Mouse (Mus musculus): ENCODE measurements at regions not wholly inside any gene's neighbourhood (a gene's known extent, or its start where the extent isn't known, plus 50 kb on each side); places are given as distances from the start of the nearest gene placed in this dataset.

DNA sequence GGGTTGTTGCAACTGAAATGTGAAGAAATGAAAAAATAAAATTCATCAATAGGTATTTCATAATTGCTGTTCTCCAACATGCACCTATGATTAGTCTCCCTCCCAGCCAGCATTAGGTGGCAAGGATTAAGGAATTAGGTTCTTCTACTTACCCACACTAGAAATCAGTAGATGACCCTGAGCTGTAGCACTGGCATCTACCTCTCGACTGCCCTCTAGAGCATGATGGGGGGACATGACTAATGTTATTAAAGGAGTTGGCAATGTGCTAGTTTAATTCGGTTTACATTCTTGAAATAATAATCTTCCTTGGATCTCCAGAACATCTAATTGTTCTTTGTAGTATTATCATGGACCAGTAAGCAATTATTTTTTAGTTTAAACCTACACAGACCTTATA is 370.9 kb downstream of the Dcdc2c start:
- in situ Hi-C loops (cut with MboI, MseI): no loop called here

DNA sequence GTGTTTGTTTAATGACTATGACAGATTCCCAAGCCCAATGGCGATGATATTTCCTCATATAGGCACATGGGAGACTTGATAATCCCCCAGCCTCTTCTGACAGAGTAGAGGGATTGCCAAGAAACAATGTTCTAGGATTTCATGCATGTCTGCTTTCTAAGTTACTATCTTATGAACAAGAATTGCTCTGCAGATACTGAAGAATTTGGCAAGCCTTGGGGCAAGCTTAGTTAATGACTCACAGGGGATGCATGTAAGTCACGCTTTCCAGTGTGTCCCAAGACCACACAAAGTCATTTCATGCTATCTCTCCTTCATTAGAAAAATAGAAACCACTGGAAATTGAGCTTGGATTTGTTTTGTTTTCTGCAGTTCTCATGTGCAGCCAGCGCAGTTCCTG is 376.2 kb downstream of the Dcdc2c start:
- in situ Hi-C loops (cut with MboI, MseI): no loop called here

DNA sequence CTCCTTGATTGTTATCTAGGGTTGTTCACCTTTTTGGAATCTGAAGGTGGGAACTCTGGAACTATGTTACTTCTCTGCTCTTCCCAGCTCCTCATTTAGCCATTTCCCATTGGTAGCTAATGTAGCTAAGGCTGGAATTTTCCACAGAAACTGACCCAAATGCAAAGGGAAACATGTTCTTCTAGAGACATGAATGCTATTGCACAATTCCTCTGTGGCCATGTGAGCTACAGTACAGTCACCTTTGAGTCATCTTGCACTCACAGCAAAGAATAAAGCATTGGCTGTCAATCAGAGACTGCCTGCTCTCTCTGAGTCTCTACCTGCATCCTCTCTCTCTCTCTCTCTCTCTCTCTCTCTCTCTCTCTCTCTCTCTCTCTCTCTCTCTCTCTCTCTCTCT is 378.1 kb downstream of the Dcdc2c start:
- in situ Hi-C loops (cut with MboI, MseI): no loop called here

DNA sequence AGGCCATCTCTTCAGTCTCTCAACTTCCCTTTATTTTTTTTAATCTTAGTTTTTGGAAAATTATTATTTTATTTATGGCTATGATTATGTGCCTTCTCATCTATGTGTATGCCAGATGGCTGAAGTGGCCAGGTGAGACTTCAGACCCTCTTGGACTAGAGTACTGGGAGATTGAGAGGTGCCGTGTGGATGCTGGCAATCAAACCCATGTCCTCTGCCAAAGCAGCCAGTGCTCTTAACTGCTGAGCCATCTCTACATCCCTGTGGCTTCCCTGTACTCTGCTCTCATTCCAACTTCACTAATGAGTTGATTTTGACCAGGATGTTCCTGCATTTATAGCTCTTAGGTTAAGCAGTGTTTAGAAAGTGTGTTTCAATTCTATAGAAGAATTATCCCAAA is 393.4 kb downstream of the Dcdc2c start:
- in situ Hi-C loops (cut with MboI, MseI): no loop called here

DNA sequence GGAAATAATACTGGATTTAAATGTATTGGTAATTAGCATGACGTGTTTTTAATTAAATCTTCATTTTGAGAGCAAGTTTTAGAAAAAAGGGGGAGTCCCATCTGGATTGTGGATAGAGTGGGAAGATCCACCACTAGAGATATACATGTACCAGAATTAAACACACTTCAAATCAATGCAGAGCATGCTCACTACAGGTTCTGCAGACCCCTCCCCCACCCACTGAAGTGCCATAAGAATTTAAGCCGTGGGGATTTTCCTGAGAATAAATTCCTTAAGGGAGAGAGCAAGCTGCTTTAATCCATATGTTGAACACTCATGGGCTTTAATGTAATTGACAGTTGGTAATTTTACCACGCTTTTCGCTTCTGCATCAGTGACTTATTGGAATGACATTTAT is 401.4 kb downstream of the Dcdc2c start:
- in situ Hi-C loops (cut with MboI, MseI): no loop called here

DNA sequence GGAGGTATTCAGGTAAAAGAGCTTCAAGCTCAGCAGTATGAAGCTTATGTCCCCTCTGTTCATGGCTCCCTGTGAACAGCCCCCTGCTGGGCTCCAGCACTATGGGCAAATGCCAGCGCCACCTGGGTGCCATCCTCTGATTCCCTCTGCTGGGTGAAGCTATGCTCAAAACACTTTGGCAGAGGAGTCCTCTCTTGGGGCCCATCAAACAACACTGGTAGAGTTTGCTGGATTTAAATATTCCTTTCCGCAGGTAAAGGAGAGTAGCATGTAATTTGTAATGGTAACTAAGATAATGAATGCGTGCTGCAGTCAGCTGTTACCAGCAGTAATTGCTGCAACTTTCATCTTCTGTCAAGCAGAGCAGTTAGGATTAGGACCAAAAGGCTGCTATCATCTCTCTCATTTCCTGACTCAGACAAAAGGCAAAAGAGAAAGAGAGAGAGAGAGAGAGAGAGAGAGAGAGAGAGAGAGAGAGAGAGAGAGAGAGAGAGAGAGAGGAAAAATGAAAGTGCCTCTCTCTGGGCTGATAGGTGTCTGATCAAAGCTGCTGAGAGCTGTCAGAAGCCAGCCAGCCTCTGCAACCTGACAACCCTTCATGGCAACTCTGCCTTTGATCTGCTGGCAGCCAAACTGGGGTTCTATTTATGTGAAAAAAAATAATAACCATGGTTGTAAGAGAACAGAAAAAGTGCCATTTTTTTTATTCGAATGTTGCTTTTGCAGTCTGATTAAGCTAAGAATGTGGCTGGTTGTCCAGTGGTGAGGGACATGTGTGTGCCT is 416.2 kb downstream of the Dcdc2c start:
- in situ Hi-C loops (cut with MboI, MseI): no loop called here

DNA sequence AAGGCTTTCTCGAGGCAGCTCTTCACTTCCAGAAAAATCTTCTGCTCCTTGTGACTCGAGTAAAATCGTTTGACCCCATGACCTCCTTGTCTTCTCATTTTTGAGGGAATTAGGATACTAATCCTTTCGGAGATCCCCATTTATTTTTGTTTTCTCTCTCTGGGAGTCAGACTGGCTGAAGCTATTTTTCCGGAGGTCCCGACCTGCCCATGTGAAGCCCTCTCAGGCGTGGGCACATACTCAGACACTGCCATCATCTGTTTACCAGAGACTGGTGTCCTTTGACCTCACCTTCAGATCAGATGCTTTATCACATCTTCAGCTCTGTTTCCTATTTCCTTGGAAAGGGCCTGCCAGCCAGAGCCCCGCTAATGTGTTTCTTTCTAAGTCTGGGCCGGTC is 429.4 kb downstream of the Dcdc2c start:
- in situ Hi-C loops (cut with MboI, MseI): no loop called here

DNA sequence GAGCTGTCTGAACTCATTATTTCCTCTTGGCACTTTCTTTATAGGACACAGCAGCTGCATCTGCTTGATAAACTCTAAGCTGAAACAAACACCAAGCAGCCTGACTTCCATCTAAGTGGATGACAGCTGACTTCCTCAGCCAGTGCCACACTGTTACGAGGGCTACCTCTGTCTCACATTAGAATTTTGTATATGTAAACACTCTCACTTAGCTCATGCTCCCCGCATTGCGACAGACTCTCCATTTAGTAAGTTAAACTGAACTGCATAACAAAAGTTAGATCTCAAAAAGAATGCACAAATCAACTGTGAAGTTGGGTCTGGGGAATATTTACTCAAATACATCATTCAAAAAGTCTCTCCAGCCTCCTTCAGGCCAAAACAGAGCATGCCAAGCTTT is 432.1 kb downstream of the Dcdc2c start:
- in situ Hi-C loops (cut with MboI, MseI): no loop called here

DNA sequence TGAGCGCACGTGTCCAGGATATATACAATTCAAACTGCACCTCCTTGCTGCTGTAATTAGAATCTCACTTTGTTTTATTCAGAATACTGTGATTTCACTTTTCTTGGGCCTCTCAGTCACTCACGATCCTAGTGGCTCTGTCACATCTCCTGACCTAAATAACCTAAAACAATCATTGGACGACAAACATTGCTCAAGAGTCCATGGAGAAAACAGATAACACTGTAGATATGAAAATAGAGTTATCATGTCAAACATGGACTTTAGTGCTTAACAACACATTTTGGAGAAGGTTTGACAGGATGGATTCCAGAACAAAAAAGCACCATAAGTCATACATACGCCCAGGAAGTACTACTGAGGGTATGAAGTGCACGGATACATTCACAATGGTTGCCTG is 461.5 kb downstream of the Dcdc2c start:
- in situ Hi-C loops (cut with MboI, MseI): no loop called here

DNA sequence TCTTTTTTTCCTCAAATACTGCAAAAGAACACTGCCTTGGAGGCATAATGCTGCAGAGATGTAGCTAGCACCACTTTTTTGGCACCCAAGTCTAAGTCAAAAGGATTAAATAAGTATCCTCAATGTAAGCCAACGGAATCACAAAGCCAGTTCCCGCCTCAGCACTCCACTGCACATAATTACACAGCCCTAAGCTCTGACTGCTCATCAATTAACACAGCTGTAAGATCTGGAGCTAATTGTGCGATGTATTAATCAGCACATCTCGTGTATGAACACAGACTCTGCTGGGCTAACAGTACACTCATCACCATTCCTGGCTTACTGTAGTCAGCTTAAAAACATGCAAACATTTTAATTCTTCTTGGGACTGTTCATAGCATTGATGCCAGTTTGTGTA is 466.7 kb downstream of the Dcdc2c start:
- in situ Hi-C loops (cut with MboI, MseI): no loop called here

DNA sequence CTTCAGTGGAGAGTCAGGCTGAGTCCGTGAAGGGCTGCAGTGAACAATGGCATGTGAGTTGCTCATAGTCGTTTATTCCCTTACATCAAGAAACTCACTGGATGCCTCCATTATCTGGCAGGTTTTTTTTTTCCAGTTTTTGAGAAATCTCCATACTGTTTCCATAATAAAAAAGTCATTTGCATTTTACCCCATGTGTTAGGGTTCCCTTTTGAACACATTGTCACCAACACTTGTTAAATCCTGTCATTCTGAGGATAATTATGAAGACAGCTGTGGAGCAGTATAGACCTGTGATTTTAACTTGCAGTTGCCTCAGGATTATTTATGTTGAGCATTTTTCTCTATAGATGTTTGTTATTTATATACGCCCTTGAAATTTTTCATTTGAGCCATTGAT is 475.6 kb downstream of the Dcdc2c start:
- in situ Hi-C loops (cut with MboI, MseI): no loop called here

DNA sequence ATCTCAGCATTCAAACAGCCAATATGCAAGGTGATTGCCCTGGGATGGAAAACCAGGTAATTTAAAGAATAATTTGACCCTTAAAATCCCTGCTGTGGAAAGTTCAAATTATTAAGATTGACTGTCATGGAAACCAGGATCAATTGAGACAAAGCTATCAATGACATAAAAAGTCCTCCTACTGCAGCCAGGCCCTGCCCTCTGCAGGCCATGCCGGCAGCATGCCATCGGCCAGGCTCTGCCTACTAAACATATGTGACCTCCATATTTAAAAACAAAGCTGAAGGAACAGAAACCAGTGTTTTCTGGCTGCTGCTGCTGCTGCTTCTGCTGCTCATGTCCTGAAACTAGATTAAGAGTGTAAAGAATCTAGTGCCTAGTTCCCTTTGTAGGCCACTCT is 483.6 kb downstream of the Dcdc2c start:
- in situ Hi-C loops (cut with MboI, MseI): no loop called here

DNA sequence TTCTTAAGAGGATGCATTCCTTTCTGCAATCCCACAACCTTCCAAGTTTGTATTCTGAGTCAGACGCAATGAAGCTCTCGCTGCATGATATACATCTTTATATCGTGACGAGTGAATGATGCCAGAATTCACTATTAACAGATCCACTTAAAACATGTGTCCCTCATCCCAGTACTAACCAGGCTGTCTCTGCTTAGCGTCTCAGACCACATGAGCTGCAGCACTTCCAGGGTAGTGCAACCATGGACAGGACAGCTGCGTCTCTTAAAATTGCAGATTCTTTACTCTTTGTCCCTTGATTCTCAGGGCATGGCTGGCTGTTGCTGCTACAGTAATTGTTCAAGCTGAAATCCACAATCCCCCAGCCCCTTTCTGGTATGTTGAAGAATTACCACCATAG is 491.9 kb downstream of the Dcdc2c start:
- in situ Hi-C loops (cut with MboI, MseI): no loop called here

DNA sequence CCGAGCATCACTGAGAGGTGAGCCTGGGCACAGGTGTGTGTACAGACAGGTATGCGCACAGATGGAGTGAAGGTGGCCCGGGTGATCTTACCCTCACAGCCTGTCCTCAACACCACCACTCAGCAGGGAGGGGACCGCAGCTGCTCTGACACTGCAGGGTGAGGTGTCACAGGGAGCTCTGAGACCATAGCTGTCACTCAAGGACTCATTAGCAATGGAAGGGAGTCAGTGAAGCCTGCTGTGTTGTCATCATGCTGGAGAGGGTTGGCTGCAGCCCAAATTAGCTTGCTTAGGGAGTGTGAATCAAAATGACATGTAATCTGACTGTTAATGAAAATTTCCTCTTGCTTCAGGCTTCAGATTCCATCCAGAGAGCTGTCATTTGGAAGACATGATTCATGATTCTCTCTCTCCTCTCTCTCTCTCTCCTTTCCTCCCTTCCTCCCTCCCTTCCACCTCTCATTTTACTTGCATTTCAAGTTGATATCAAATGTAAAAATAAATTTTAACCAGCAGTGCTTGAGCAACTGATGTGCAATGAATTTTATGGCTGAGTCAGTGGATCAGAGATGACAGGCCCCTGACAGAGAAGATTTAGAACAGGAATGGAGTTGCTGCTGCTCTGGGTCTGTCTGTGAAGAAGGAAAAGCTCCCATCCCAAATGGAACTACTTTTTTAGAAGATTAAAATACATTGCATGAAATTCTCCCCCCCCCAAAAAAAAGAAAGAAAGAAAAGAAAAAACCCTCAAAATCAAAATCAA is 496.5 kb downstream of the Dcdc2c start:
- in situ Hi-C loops (cut with MboI, MseI): no loop called here

DNA sequence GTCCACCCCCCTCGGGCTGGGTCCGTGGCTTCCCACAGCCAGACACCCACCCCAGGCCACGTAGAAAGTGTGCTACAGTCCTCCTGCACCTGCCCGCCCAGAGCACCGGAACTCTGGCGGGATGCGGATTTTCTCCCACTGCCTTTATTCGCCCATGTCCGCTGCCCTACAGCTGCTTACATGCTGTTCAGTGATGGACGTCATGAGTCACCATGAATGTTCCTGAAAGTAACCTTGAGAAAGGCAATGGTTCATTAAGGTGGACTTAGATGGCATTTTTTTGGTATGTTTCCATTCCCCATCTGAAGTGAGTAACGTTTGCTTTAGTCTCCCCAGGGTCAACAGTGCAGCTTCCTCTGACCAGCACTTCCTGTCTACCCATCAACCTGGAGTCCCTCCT is 497.8 kb downstream of the Dcdc2c start:
- in situ Hi-C loops (cut with MboI, MseI): no loop called here

DNA sequence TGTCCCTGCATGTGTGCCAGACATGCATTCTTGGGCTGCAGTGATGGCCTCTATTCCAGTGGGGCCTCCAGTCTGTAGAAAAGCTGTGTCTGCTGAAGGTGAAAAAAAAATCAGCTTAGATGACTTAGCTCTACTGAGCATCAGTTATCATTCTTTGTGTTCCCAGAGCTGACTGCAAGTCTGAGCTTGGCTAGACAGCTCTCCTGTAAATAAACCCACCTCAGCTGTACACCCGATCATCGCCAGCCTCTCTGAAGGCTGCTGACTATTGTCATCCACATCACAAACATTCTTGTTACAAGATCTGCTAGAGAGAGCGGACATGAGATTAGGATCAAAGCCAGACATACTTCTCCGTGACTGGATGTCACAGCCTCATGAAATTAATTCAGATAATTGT is 504.2 kb downstream of the Dcdc2c start:
- in situ Hi-C loops (cut with MboI, MseI): no loop called here

DNA sequence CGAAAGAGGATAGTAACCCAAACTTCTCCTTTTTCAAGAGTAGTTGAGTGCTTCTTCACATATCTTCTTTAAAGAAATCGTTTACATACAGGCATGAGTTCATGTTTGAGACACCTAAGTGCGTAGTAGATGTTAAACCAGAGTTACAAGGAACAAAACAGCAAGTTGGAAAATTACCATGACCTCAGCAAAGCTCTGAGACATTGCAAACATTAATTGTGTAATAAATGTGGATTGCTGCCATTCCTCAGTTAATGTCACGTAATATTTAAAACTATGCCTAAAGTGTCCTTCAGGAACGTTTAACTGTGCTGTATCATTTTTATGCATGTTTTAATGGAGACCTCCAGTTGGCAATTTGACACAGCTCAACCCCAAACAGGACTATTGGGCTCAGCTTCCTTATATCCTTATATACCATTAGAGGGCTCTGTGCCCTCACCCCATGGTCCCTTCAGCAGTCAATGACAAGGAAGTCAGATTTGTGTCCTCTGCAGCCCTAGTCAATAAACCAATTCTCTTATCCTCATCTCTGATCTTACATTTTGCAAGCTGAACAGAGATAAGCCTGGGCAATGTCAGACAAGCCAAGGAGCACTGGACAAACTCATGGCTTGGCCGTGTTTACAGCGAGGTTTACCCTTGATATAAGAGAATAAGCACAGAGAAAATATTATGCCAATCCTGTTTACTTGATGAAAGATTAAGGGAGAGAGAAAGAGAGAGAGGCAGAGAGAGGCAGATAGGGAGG is 513.9 kb downstream of the Dcdc2c start:
- in situ Hi-C loops (cut with MboI, MseI): no loop called here

DNA sequence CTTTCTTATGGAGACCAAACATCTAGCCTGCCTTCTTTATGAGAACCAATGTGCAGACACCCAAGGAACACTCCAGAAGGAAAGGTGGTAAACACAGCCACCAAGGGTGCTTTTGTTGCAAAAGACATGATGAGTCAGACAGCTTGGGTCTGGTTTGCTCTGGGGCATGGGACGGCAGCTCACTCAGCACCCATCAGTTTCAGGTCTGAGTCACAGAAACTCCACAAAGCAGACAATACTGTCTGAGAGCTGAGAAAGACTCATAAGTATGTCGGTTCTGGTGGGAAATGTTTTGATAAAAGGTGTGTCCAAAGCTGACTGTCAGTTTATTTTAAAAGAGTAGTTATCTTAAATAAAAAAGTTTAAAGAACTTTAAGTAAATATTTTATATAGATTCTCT is 553.0 kb downstream of the Dcdc2c start:
- in situ Hi-C loops (cut with MboI, MseI): no loop called here

DNA sequence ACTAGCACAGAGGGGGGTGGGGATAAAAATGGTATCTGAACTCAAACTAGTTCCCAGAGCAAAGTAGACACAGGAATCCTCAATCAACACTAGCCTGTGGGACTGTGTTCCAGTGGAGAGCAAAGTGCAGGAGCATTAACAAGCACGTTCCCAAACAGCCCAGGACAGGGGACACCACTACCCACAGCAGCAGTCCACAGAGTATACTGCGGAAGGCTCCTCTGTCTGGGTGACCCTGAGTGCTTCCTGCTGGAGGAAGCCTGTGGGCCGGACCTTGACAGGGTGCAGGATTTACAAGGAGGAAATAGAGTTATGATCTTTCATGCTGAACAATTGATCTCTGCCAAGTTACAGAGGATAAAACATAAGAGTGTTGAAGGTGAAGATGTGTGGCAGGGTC is 560.0 kb downstream of the Dcdc2c start:
- in situ Hi-C loops (cut with MboI, MseI): no loop called here

DNA sequence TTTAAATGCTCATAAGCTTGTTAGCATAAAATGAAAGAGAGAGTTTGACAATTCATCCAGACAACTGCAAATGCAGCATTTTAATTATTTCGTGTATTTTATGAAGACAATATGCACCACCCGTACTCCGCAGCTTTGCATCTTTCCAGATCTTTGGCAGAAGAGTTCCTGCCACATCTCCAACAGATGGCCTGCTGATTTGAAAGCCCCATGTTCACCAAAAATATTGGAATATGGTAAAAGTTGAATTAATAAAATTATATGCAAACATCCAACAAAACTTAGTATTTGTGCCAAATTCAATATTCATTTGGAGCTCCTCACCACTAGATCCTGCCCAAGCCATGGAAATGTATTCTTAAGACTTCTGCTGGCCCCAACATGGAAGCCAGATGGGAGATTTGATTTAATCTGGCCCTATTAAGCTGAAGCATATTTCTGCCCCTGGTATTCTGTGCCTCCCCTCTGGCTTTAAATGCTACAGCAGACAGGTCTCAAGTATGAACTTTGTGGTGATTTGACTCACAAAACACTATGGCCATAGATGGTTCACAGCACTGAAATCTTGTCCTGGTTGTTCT is 567.8 kb downstream of the Dcdc2c start:
- in situ Hi-C loops (cut with MboI, MseI): no loop called here

DNA sequence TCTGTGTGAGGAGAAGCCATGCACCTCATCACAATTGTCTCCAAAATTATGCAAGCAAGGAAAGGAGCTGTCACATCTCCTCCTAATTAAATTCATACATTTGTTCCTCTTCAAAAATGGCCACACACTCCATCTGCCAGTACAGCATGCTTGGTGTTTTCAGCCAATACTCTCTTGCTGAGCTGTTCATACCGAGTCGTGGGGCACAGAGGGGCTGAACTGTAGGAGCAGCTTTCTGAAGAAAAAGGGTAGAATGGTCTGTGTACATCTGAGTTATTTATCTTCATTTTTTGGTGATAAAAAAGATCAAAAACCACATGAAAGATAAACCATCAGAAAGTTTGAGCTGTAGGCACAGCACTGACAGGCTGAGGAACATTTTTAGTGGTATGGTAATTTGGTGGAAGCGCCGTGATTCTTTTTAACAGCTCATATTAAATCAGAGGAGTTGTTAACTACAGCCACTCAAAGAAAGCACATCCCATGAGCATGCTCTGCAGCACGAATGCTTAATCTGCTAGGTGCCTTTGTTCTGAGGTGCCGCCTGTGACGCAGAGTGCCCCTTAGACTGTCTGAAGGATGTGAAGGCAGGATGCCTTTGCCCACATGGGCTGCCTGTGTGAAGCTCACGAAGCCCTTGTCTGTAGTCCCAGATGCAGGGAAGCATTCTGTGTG is 573.8 kb downstream of the Dcdc2c start:
- in situ Hi-C loops (cut with MboI, MseI): no loop called here
